Mouse (Mus musculus) right cerebral cortex, adult 18-20 months (tissue): ENCODE measurements around the gene Sertad4.

ENCODE experiments used
- DNase-seq: peaks from one replicate; pipeline ENCODE4 v3.0.0; 2022; ENCODE audit warnings: mixed read lengths

The Sertad4 gene

GRCm38 (mm10) chr1:192855474-192856230, at the start of gene Sertad4:
Sertad4 (minus strand) TSS chr1:192855756.
- peak; percentile 47 for DNase-seq

- DNase-seq, result no peak
Observed at GRCm38 (mm10) chr1:192901516-192901915, 46.0 kb upstream of the Sertad4 start.

- DNase-seq, result no peak
Observed at GRCm38 (mm10) chr1:192900913-192901312, 45.4 kb upstream of the Sertad4 start.

- no peak for DNase-seq
Observed at GRCm38 (mm10) chr1:192898742-192899141, 43.2 kb upstream of the Sertad4 start.

GRCm38 (mm10) chr1:192897218-192897617, 41.7 kb upstream of the Sertad4 start:
- no peak for DNase-seq

- no peak for DNase-seq
Observed at GRCm38 (mm10) chr1:192896076-192896475, 40.5 kb upstream of the Sertad4 start.

- DNase-seq, result no peak
Observed at GRCm38 (mm10) chr1:192890716-192891115, 35.2 kb upstream of the Sertad4 start.

- DNase-seq, result no peak
Observed at GRCm38 (mm10) chr1:192882617-192883295, 27.2 kb upstream of the Sertad4 start.

GRCm38 (mm10) chr1:192880130-192880529, 24.6 kb upstream of the Sertad4 start:
- DNase-seq, result no peak

- no peak for DNase-seq
Observed at GRCm38 (mm10) chr1:192879086-192879580, 23.6 kb upstream of the Sertad4 start.

GRCm38 (mm10) chr1:192872841-192873240, 17.3 kb upstream of the Sertad4 start:
- no peak for DNase-seq

GRCm38 (mm10) chr1:192869761-192870160, 14.2 kb upstream of the Sertad4 start:
- no peak for DNase-seq

- DNase-seq, result no peak
Observed at GRCm38 (mm10) chr1:192864440-192864839, 8.9 kb upstream of the Sertad4 start.

GRCm38 (mm10) chr1:192861305-192861960, 5.9 kb upstream of the Sertad4 start:
- DNase-seq, result no peak

- no peak for DNase-seq
Observed at GRCm38 (mm10) chr1:192860273-192860672, 4.7 kb upstream of the Sertad4 start.

GRCm38 (mm10) chr1:192857582-192857981, 2.0 kb upstream of the Sertad4 start:
- no peak for DNase-seq

- DNase-seq, result no peak
Observed at GRCm38 (mm10) chr1:192856931-192857330, 1.4 kb upstream of the Sertad4 start.

GRCm38 (mm10) chr1:192856411-192856810, 855 bp upstream of the Sertad4 start:
- DNase-seq, result no peak

- peak; percentile 63 for DNase-seq
Observed at GRCm38 (mm10) chr1:192854819-192855271, 711 bp downstream of the Sertad4 start.

GRCm38 (mm10) chr1:192853988-192854818, 1.4 kb downstream of the Sertad4 start:
- DNase-seq, result no peak

GRCm38 (mm10) chr1:192853429-192853828, 2.1 kb downstream of the Sertad4 start:
- no peak for DNase-seq

- no peak for DNase-seq
Observed at GRCm38 (mm10) chr1:192852047-192852446, 3.5 kb downstream of the Sertad4 start.
